In genomic region chr6:97578210-97578609, GRCm38 (mm10) we compare ENCODE assay signal across 16 mouse cellular contexts. TPM values are rescaled to one million over a fixed set of nuclear protein-coding genes. Genes with fewer than 3 reads are reported as not detected.
DNase-seq lines count a peak whose midpoint lies in the region; ATAC-seq and TF ChIP-seq lines count a peak whose summit lies in the region.
"Had no signal": no experiment of that assay in that cellular context is flagged by ENCODE, and none has a peak within 500 bp of the region (broad histone marks: within the 10 kb centered on the region; RNA-seq: fewer than 3 reads in every experiment).

No protein-coding gene starts in this region.

- H3K9ac ChIP-seq in hindbrain, embryonic 12.5 days: no peak overlapping the region
- H3K9ac ChIP-seq: intestine, embryonic 15.5 days; kidney, embryonic 15.5 days; liver, postnatal 0 days; midbrain, embryonic 12.5 days; neural tube, embryonic 12.5 days had no signal

- TF ChIP-seq CTCF in layer of hippocampus, adult 2 months (conservative IDR thresholded peaks at IDR 0.05): no peak
- no peak for TF ChIP-seq CTCF in brain, embryonic 14.5 days (IDR thresholded peaks at IDR 0.05; ENCODE audit: borderline replicate concordance, extremely low read depth, insufficient read depth, insufficient read length)

- ATAC-seq in hindbrain, embryonic 12.5 days (ENCODE audit: low FRiP score): no peak
- ATAC-seq: CD4-positive, CD25-positive, alpha-beta regulatory T cell, adult 4 months; intestine, embryonic 15.5 days; liver, postnatal 0 days had no signal

- H3K27me3 ChIP-seq in hindbrain, embryonic 12.5 days: no peaks in the 10 kb centered on the region
- H3K27me3 ChIP-seq: intestine, embryonic 15.5 days; kidney, embryonic 15.5 days; midbrain, embryonic 12.5 days; neural tube, embryonic 12.5 days had no signal

- no peak for TF ChIP-seq POLR2A in brain, embryonic 14.5 days (IDR thresholded peaks at IDR 0.05; ENCODE audit: borderline replicate concordance, extremely low read depth, insufficient read depth, insufficient read length, poor library complexity, severe bottlenecking)

- H3K4me1 ChIP-seq in hindbrain, embryonic 12.5 days: peaks cover 45% of the 10 kb centered on the region
- H3K4me1 ChIP-seq: intestine, embryonic 15.5 days had no signal

- no peak overlapping the region for H3K4me2 ChIP-seq in hindbrain, embryonic 12.5 days (replicated peaks)
- H3K4me2 ChIP-seq: intestine, embryonic 15.5 days; kidney, embryonic 15.5 days; midbrain, embryonic 12.5 days; neural tube, embryonic 12.5 days had no signal

- WGBS in hindbrain, embryonic 12.5 days: 80% methylated on average over 7 of the region's 7 CpGs

- no peaks in the 10 kb centered on the region for H3K36me3 ChIP-seq in hindbrain, embryonic 12.5 days
- H3K36me3 ChIP-seq: intestine, embryonic 15.5 days; kidney, embryonic 15.5 days; midbrain, embryonic 12.5 days; neural tube, embryonic 12.5 days had no signal

- H3K4me3 ChIP-seq in layer of hippocampus, adult 2 months: no peak overlapping the region
- no peak overlapping the region for H3K4me3 ChIP-seq in hindbrain, embryonic 12.5 days
- H3K4me3 ChIP-seq: intestine, embryonic 15.5 days; kidney, embryonic 15.5 days; midbrain, embryonic 12.5 days; neural tube, embryonic 12.5 days had no signal

- H3K27ac ChIP-seq in layer of hippocampus, adult 2 months: peak overlapping the region; percentile 32; the same call in 1 of the 2 replicates
- peak overlapping the region; percentile 89; the same call in 1 of the 2 replicates for H3K27ac ChIP-seq in hindbrain, embryonic 12.5 days
- H3K27ac ChIP-seq: intestine, embryonic 15.5 days; kidney, embryonic 15.5 days had no signal

- no peak for DNase-seq in layer of hippocampus, adult 2 months (ENCODE audit: low spot score in 2 of 2)
- DNase-seq in layer of hippocampus, postnatal 25 days (ENCODE audit: extremely low spot score in 1 of 2, low spot score in 1 of 2): no peak
- DNase-seq in brain, embryonic 14.5 days (ENCODE audit: low read depth): peak; percentile 90
- peak; percentile 34 to 57 for DNase-seq in cerebellum, postnatal 14 days
- DNase-seq in heart, adult 9 months (ENCODE audit: low spot score in 2 of 2): no peak
- no peak for DNase-seq in heart, postnatal 4 days
- DNase-seq: adrenal gland, adult 2 months; embryo, embryonic 11 days; liver, postnatal 0 days had no signal

- no peaks in the 10 kb centered on the region for H3K9me3 ChIP-seq in hindbrain, embryonic 12.5 days (replicated peaks)
- H3K9me3 ChIP-seq: intestine, embryonic 15.5 days; kidney, embryonic 15.5 days; midbrain, embryonic 12.5 days; neural tube, embryonic 12.5 days had no signal

RNA-seq across cellular contexts. Expression of gene Frmd4b, which starts 39.1 kb away (rescaled TPM):
- 10 to 100 TPM; 28.0 to 32.5 TPM for total RNA-seq in layer of hippocampus, adult 2 months (2021)
- total RNA-seq in layer of hippocampus, postnatal 25 days (2021): 10 to 100 TPM; 26.8 to 35.0 TPM
- polyA plus RNA-seq in brain, embryonic 14.5 days (2012; rRNA removed): 30.4 and 32.7 TPM in 2 replicates
- 48.5 and 54.3 TPM in 2 replicates for polyA plus RNA-seq in hindbrain, embryonic 12.5 days (2016; fragmentation: Nextera tagmentation; extraction: Ambion mirVana)
- total RNA-seq in heart, postnatal 4 days (2021): 10 to 100 TPM; 21.7 to 23.5 TPM
- total RNA-seq: MEL had no signal

Comparison
In these comparisons a context has a peak if more than half of its experiments do, and no peak if none do; other contexts are left out.
1. DNase-seq: peak in brain, embryonic 14.5 days (single experiment) and cerebellum, postnatal 14 days (2 of 2); none in layer of hippocampus, adult 2 months (0 of 2), layer of hippocampus, postnatal 25 days (0 of 2), heart, adult 9 months (0 of 2) and heart, postnatal 4 days (single experiment).